Mouse (Mus musculus) liver, postnatal 0 days (tissue): ENCODE results near the gene Nbea. TPM values are rescaled to one million over a fixed set of nuclear protein-coding genes. Genes with fewer than 3 reads are reported as not detected.

ENCODE experiments used
- ATAC-seq: fragments of 200-750 bp; cut with Nextera tagmentation; 2 replicates; pipeline ENCODE4 v1.8.0; 2017; ENCODE audit warnings: mild to moderate bottlenecking, moderate library complexity
- DNase-seq: peaks from one replicate; pipeline ENCODE4 v3.0.0-alpha.2; 2016
- H3K27ac ChIP-seq: fragments of 300-500 bp; sonication (generic); 2 replicates; pipeline ENCODE4 v1.5.1; 2014; ENCODE audit warnings: antibody characterized with exemption, moderate library complexity, mild to moderate bottlenecking, low read depth
- H3K27me3 ChIP-seq: fragments of 300-500 bp; sonication (generic); 2 replicates; pipeline ENCODE4 v1.6.1; 2014; ENCODE audit warnings: low read length, control low read depth, mixed read lengths; ENCODE audit not compliant: insufficient read depth
- H3K36me3 ChIP-seq: fragments of 300-500 bp; sonication (generic); replicated peaks from 2 replicates; pipeline ENCODE4 v1.6.1; 2014; ENCODE audit warnings: mild to moderate bottlenecking, control low read depth, low read length, moderate library complexity, mixed read lengths; ENCODE audit not compliant: insufficient read depth
- H3K4me1 ChIP-seq: fragments of 300-500 bp; sonication (generic); 2 replicates; pipeline ENCODE4 v1.6.1; 2014; ENCODE audit warnings: antibody characterized with exemption, mild to moderate bottlenecking, control low read depth; ENCODE audit not compliant: insufficient read depth
- H3K4me2 ChIP-seq: fragments of 300-500 bp; sonication (generic); 2 replicates; pipeline ENCODE4 v1.6.1; 2014; ENCODE audit warnings: low read depth, mild to moderate bottlenecking, low read length, moderate library complexity, mixed read lengths
- H3K4me3 ChIP-seq: fragments of 300-500 bp; sonication (generic); 2 replicates; pipeline ENCODE4 v1.5.1; 2014; ENCODE audit warnings: low read depth, low read length
- H3K9ac ChIP-seq: fragments of 300-500 bp; sonication (generic); replicated peaks from 2 replicates; pipeline ENCODE4 v1.6.1; 2014; ENCODE audit warnings: mild to moderate bottlenecking, moderate library complexity
- H3K9me3 ChIP-seq: fragments of 300-500 bp; sonication (generic); 2 replicates; pipeline ENCODE4 v1.6.1; 2016; ENCODE audit warnings: mild to moderate bottlenecking, control low read depth, low read length, mixed read lengths
- CTCF ChIP-seq: sonication (generic); IDR thresholded peaks from 2 replicates; pipeline ENCODE4 v1.5.1; 2016; ENCODE audit warnings: antibody characterized with exemption, low read depth
- EP300 ChIP-seq: IDR thresholded peaks from 2 replicates; pipeline ENCODE4 v1.6.1; 2016; ENCODE audit warnings: antibody characterized with exemption, low read depth, mild to moderate bottlenecking
- WGBS: fragments of 180-500 bp; shearing (Covaris S2); extraction: QIAGEN DNeasy Blood & Tissue Kit; methylation state at CpG from one replicate; pipeline ENCODE4 v1.1.7; 2014; ENCODE audit not compliant: insufficient replicate concordance; 5-methylcytosine and 5-hydroxymethylcytosine counted together
- polyA plus RNA-seq: library from polyadenylated mRNA; unstranded; fragments of >200 nt; fragmentation: Nextera tagmentation; extraction: Ambion mirVana; gene quantifications from 2 replicates; pipeline ENCODE4 v1.2.1, GENCODE M21; 2015

Nbea gene
- polyA plus RNA-seq: 0.73 and 0.81 TPM in 2 replicates

- Histone ChIP-seq H3K9ac (peak within 1 kb of the TSS; percentile 60), H3K27me3 (peaks cover 32% of the 10 kb centered on the region), H3K27ac (0 out of 2 replicates have a peak within 1 kb of the TSS, but pooled peaks have one; percentile 16), H3K36me3 (no peaks in the 10 kb centered on the region), H3K4me3 (peak within 1 kb of the TSS; percentile 66), H3K9me3 (no peaks in the 10 kb centered on the region), H3K4me1 (no peaks in the 10 kb centered on the region), H3K4me2 (peak within 1 kb of the TSS; percentile 80)
- WGBS: 1% methylated on average over 56 of the region's 131 CpGs
- peak; percentile 78 for ATAC-seq
- DNase-seq: peak; percentile 84
- TF ChIP-seq CTCF: peak; percentile 45
- no peak for TF ChIP-seq EP300
Observed at GRCm38 (mm10) chr3:56183159-56184133, at the start of gene Nbea. Nbea (minus strand) TSS chr3:56183701.

DNA sequence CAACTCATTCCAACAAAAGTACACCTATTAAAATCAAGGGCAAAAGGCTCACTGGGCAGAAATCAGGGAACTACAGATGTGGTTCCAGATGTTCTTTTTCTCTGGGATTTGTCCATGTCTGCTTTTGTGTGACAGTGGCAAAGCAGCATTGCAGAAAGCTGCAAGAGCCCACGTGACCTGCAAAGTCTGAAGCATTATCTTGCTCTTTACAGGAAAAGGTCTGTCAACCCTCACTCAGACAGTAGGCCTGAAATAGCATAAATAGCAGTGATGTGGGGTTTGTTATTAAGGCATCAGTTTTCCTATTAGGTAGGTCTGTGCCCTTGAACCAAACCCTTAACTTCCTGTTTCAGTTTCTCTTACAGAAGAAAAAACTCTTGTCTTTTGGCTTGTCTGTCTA lies 45.8 kb upstream of the Nbea start:
- WGBS: 25% methylated on average over 1 of the region's 1 CpGs
- Histone ChIP-seq H3K36me3 (no peaks in the 10 kb centered on the region), H3K4me2 (no peak overlapping the region), H3K4me1 (no peaks in the 10 kb centered on the region), H3K27me3 (no peaks in the 10 kb centered on the region), H3K9ac (no peak overlapping the region), H3K4me3 (no peak overlapping the region), H3K27ac (no peak overlapping the region), H3K9me3 (no peaks in the 10 kb centered on the region)
- no peak for TF ChIP-seq CTCF
- no peak for TF ChIP-seq EP300
- DNase-seq (no peak), ATAC-seq (no peak)

- H3K9me3 ChIP-seq: no peaks in the 10 kb centered on the region
- H3K4me1 ChIP-seq: no peaks in the 10 kb centered on the region
- ATAC-seq: no peak
- H3K36me3 ChIP-seq: no peaks in the 10 kb centered on the region
- DNase-seq: no peak
- TF ChIP-seq CTCF (no peak), EP300 (no peak)
- no peak overlapping the region for H3K27ac ChIP-seq
- no peaks in the 10 kb centered on the region for H3K27me3 ChIP-seq
- no peak overlapping the region for H3K4me2 ChIP-seq
- H3K9ac ChIP-seq: no peak overlapping the region
- 60% methylated on average over 2 of the region's 2 CpGs for WGBS
- no peak overlapping the region for H3K4me3 ChIP-seq
Observed at GRCm38 (mm10) chr3:56215989-56216388, 32.5 kb upstream of the Nbea start.

DNA sequence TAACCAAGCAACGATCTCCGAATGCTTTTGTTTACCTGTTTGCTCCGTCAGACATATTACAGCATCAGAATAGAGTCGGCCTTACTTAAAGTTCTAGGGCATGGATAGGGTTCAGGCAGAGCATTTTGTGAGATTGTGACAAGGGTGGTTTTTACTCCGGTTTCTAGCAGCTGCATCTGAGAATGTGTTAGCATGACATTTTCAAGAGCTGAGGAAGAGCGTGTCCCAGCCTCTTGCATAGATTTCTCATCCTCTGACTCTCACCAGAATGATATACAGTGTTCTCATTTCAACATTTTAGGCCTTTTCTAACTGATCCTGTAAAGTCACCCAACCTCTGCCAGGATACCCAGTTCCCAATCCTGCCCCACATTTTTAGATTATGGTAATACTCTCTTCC lies 20.5 kb upstream of the Nbea start:
- Histone ChIP-seq H3K4me3 (no peak overlapping the region), H3K27me3 (no peaks in the 10 kb centered on the region), H3K4me1 (no peaks in the 10 kb centered on the region), H3K9ac (no peak overlapping the region), H3K9me3 (no peaks in the 10 kb centered on the region), H3K4me2 (no peak overlapping the region), H3K36me3 (no peaks in the 10 kb centered on the region), H3K27ac (no peak overlapping the region)
- WGBS: 77% methylated on average over 6 of the region's 6 CpGs
- no peak for DNase-seq
- no peak for TF ChIP-seq CTCF
- TF ChIP-seq EP300: no peak
- ATAC-seq: no peak

DNA sequence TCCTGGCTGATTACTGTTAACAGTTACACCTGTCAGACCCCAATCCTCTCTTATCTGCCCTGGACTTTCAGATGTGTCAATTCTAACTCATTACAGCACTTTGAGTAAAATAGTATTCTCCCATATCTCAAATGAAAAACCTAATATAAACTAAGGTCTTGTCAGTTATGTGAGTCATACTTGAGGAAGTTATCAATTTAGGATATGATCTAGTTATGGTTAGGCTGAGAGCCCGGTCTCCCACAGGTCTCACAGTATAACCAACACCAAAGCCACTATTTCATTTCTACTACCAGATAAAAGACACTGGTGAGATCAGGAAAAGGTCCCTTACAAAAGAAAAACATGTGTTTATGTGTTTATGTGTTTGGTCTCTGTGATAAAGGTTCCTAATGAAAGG lies 4.7 kb upstream of the Nbea start:
- Histone ChIP-seq H3K4me3 (no peak overlapping the region), H3K9me3 (no peaks in the 10 kb centered on the region), H3K9ac (no peak overlapping the region), H3K27me3 (peaks cover 17% of the 10 kb centered on the region), H3K27ac (no peak overlapping the region), H3K4me1 (no peaks in the 10 kb centered on the region), H3K36me3 (no peaks in the 10 kb centered on the region), H3K4me2 (no peak overlapping the region)
- no peak for DNase-seq
- 33% methylated on average over 1 of the region's 1 CpGs for WGBS
- TF ChIP-seq EP300 (no peak), CTCF (no peak)
- no peak for ATAC-seq

DNA sequence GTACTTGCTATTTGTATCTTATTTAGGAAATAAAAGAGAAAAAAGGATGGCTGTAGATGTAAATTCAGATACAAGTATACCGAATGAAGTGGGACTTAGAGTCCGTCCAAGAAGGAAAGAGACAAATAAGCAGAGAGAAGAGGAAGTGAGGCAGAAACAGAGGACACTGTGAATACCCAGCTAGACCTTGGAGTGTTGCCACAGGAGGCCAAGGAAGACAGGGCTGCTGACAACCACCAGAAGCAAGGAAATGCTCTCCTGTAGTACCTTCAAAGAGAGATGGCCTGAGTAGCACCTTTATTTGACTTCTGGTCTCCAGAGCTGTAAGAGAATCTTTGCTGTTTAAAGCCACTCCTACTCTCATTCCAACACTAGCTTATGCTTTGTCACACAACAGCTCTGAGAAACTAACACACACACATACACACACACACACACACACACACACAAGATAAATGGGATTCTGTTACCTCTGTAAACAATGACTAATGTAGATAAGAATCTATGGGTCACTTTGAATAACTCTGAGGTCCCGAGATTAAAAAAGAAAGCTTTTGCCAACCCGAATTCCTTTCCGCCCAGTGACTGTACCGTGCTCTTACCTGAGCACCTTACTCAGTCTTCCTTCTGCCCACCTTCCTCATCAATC lies 3.8 kb upstream of the Nbea start:
- DNase-seq (no peak), ATAC-seq (no peak)
- H3K4me2 ChIP-seq: no peak overlapping the region
- WGBS: 48% methylated on average over 6 of the region's 6 CpGs
- TF ChIP-seq EP300: no peak
- no peak for TF ChIP-seq CTCF
- no peaks in the 10 kb centered on the region for H3K36me3 ChIP-seq
- peaks cover 24% of the 10 kb centered on the region for H3K27me3 ChIP-seq
- H3K9ac ChIP-seq: no peak overlapping the region
- no peak overlapping the region for H3K4me3 ChIP-seq
- H3K9me3 ChIP-seq: no peaks in the 10 kb centered on the region
- H3K27ac ChIP-seq: no peak overlapping the region
- no peaks in the 10 kb centered on the region for H3K4me1 ChIP-seq
